Mouse (Mus musculus): ENCODE measurements around the gene Mpg.

Mpg gene

GRCm38 (mm10) chr11:32266194-32266593, 39.9 kb downstream of the Mpg start:
- DNase-seq, result no peak

- DNase-seq, result no peak
These were observed 40.5 kb downstream of the Mpg start for GRCm38 (mm10) chr11:32266776-32267175.

- DNase-seq, result peak; percentile 92 to 93
These were observed 41.0 kb downstream of the Mpg start, which contains the start of gene Nprl3 for GRCm38 (mm10) chr11:32267188-32267884. Gene Nprl3 (minus strand): TSS chr11:32267707.

GRCm38 (mm10) chr11:32267964-32268363, 41.7 kb downstream of the Mpg start:
- peak in 1 of 2 experiments; percentile 14 for DNase-seq

GRCm38 (mm10) chr11:32268952-32269351, 42.6 kb downstream of the Mpg start:
- DNase-seq, result no peak

GRCm38 (mm10) chr11:32271178-32271577, 44.9 kb downstream of the Mpg start:
- DNase-seq, result no peak

- DNase-seq, result no peak
These were observed 50.0 kb downstream of the Mpg start, which contains the start of gene Hba-x for GRCm38 (mm10) chr11:32276347-32276746. Gene Hba-x (plus strand): TSS chr11:32276400.

GRCm38 (mm10) chr11:32277736-32278457, 51.6 kb downstream of the Mpg start:
- DNase-seq, result no peak

- no peak for DNase-seq
These were observed 52.2 kb downstream of the Mpg start for GRCm38 (mm10) chr11:32278458-32278957.

GRCm38 (mm10) chr11:32280646-32281045, 54.3 kb downstream of the Mpg start:
- DNase-seq, result no peak

- DNase-seq, result no peak
These were observed 55.3 kb downstream of the Mpg start for GRCm38 (mm10) chr11:32281416-32282144.

All from spleen, adult 18-20 months (tissue).